Mouse (Mus musculus): ENCODE data around the gene Kbtbd12.

The Kbtbd12 gene

GRCm38 (mm10) chr6:88518404-88519263 is 119.1 kb downstream of the Kbtbd12 start, which contains the start of gene Sec61a1:
Gene Sec61a1 (minus strand): TSS chr6:88518905.
- in situ Hi-C loops (cut with MboI; ENCODE audit: low pct_unique_long_range_greater_than_20kb in 1 of 2, low sequenced_read_pairs in 2 of 2, unreplicated experiment in 1 of 2) = no loop called here

GRCm38 (mm10) chr6:88517701-88518403 is 119.9 kb downstream of the Kbtbd12 start:
- in situ Hi-C loops (cut with MboI; ENCODE audit: low pct_unique_long_range_greater_than_20kb in 1 of 2, low sequenced_read_pairs in 2 of 2, unreplicated experiment in 1 of 2) = no loop called here

- in situ Hi-C loops (cut with MboI; ENCODE audit: low pct_unique_long_range_greater_than_20kb in 1 of 2, low sequenced_read_pairs in 2 of 2, unreplicated experiment in 1 of 2) = no loop called here
These were observed 121.1 kb downstream of the Kbtbd12 start for GRCm38 (mm10) chr6:88516667-88517066.

GRCm38 (mm10) chr6:88515971-88516370 is 121.8 kb downstream of the Kbtbd12 start:
- in situ Hi-C loops (cut with MboI; ENCODE audit: low pct_unique_long_range_greater_than_20kb in 1 of 2, low sequenced_read_pairs in 2 of 2, unreplicated experiment in 1 of 2) = no loop called here

GRCm38 (mm10) chr6:88514546-88514945 is 123.2 kb downstream of the Kbtbd12 start:
- in situ Hi-C loops (cut with MboI; ENCODE audit: low pct_unique_long_range_greater_than_20kb in 1 of 2, low sequenced_read_pairs in 2 of 2, unreplicated experiment in 1 of 2) = no loop called here

GRCm38 (mm10) chr6:88513984-88514383 is 123.8 kb downstream of the Kbtbd12 start:
- in situ Hi-C loops (cut with MboI; ENCODE audit: low pct_unique_long_range_greater_than_20kb in 1 of 2, low sequenced_read_pairs in 2 of 2, unreplicated experiment in 1 of 2) = no loop called here

- in situ Hi-C loops (cut with MboI; ENCODE audit: low pct_unique_long_range_greater_than_20kb in 1 of 2, low sequenced_read_pairs in 2 of 2, unreplicated experiment in 1 of 2) = loop anchor here (10.0 kb wide), 1 partner anchor 318 kb away; no protein-coding TSS in a partner anchor
These were observed 134.7 kb downstream of the Kbtbd12 start for GRCm38 (mm10) chr6:88503044-88503443.

GRCm38 (mm10) chr6:88502030-88502970 is 135.4 kb downstream of the Kbtbd12 start:
- in situ Hi-C loops (cut with MboI; ENCODE audit: low pct_unique_long_range_greater_than_20kb in 1 of 2, low sequenced_read_pairs in 2 of 2, unreplicated experiment in 1 of 2) = loop anchor here (10.0 kb wide), 1 partner anchor 317 kb away; no protein-coding TSS in a partner anchor

GRCm38 (mm10) chr6:88500405-88500767 is 137.4 kb downstream of the Kbtbd12 start:
- in situ Hi-C loops (cut with MboI; ENCODE audit: low pct_unique_long_range_greater_than_20kb in 1 of 2, low sequenced_read_pairs in 2 of 2, unreplicated experiment in 1 of 2) = loop anchor here (10.0 kb wide), 1 partner anchor 316 kb away; no protein-coding TSS in a partner anchor

GRCm38 (mm10) chr6:88499481-88500404 is 138.0 kb downstream of the Kbtbd12 start:
- in situ Hi-C loops (cut with MboI; ENCODE audit: low pct_unique_long_range_greater_than_20kb in 1 of 2, low sequenced_read_pairs in 2 of 2, unreplicated experiment in 1 of 2) = loop anchor here (10.0 kb wide), 1 partner anchor 315 kb away; no protein-coding TSS in a partner anchor

All from mouse embryonic stem cell (cell line).